Mouse (Mus musculus) myocyte (in vitro differentiated cells): ENCODE measurements around the gene March7. TPM values are rescaled to one million over a fixed set of nuclear protein-coding genes. Genes with fewer than 3 reads are reported as not detected.

ENCODE experiments used
- polyA plus RNA-seq: library from polyadenylated mRNA; unstranded; fragments of >200 nt; fragmentation: generic; extraction: Trizol; gene quantifications from one replicate; pipeline ENCODE4 v1.2.1, GENCODE M21; 2012; ENCODE audit warnings: missing spikeins

Gene March7
- polyA plus RNA-seq, 1 experiment = 9.8 TPM

Other genes starting within 250 kb of the March7 start
- gene Baz2b, start within 50 bp of the March7 start, polyA plus RNA-seq = 11.8 TPM
- gene Cd302, start 74.6 kb downstream of the March7 start, polyA plus RNA-seq = 1.2 TPM
- 2.3 TPM for gene Ly75, start 173.4 kb downstream of the March7 start, polyA plus RNA-seq